Mouse (Mus musculus) lung, embryonic 15.5 days (tissue): ENCODE data around the gene Sox6. TPM values are rescaled to one million over a fixed set of nuclear protein-coding genes. Genes with fewer than 3 reads are reported as not detected.

Source experiments
- ATAC-seq: fragments of 200-750 bp; cut with Nextera tagmentation; 2 replicates; pipeline ENCODE4 v1.8.0; 2017; ENCODE audit warnings: moderate number of reproducible peaks, borderline replicate concordance; ENCODE audit not compliant: low FRiP score, low TSS enrichment; ENCODE audit errors: extremely low read depth
- H3K27ac ChIP-seq: fragments of 300-500 bp; sonication (generic); 2 replicates; pipeline ENCODE4 v1.5.1; 2015; ENCODE audit warnings: moderate library complexity, mild to moderate bottlenecking, inconsistent platforms
- H3K27me3 ChIP-seq: fragments of 300-500 bp; sonication (generic); 2 replicates; pipeline ENCODE4 v1.6.1; 2015; ENCODE audit warnings: inconsistent platforms
- H3K36me3 ChIP-seq: fragments of 300-500 bp; sonication (generic); 2 replicates; pipeline ENCODE4 v1.6.1; 2015; ENCODE audit warnings: inconsistent platforms
- H3K4me1 ChIP-seq: fragments of 300-500 bp; sonication (generic); 2 replicates; pipeline ENCODE4 v1.6.1; 2015; ENCODE audit warnings: inconsistent platforms
- H3K4me2 ChIP-seq: fragments of 300-500 bp; sonication (generic); 2 replicates; pipeline ENCODE4 v1.6.1; 2015; ENCODE audit warnings: inconsistent platforms, mild to moderate bottlenecking, moderate library complexity
- H3K4me3 ChIP-seq: fragments of 300-500 bp; sonication (generic); 2 replicates; pipeline ENCODE4 v1.5.1; 2015; ENCODE audit warnings: mild to moderate bottlenecking, inconsistent platforms
- H3K9ac ChIP-seq: fragments of 300-500 bp; sonication (generic); 2 replicates; pipeline ENCODE4 v1.6.1; 2015; ENCODE audit warnings: inconsistent platforms
- H3K9me3 ChIP-seq: fragments of 300-500 bp; sonication (generic); 2 replicates; pipeline ENCODE4 v1.6.1; 2016; ENCODE audit warnings: inconsistent platforms
- WGBS: fragments of 180-500 bp; shearing (Covaris S2); methylation state at CpG from one replicate; pipeline ENCODE4 v1.1.7; 2015; 5-methylcytosine and 5-hydroxymethylcytosine counted together
- polyA plus RNA-seq: library from polyadenylated mRNA; unstranded; fragments of >200 nt; fragmentation: Nextera tagmentation; extraction: Ambion mirVana; gene quantifications from 2 replicates; pipeline ENCODE4 v1.2.1, GENCODE M21; 2015

Sox6 gene
- polyA plus RNA-seq, 1 experiment from 2014 or later, result 23.1 TPM

DNA sequence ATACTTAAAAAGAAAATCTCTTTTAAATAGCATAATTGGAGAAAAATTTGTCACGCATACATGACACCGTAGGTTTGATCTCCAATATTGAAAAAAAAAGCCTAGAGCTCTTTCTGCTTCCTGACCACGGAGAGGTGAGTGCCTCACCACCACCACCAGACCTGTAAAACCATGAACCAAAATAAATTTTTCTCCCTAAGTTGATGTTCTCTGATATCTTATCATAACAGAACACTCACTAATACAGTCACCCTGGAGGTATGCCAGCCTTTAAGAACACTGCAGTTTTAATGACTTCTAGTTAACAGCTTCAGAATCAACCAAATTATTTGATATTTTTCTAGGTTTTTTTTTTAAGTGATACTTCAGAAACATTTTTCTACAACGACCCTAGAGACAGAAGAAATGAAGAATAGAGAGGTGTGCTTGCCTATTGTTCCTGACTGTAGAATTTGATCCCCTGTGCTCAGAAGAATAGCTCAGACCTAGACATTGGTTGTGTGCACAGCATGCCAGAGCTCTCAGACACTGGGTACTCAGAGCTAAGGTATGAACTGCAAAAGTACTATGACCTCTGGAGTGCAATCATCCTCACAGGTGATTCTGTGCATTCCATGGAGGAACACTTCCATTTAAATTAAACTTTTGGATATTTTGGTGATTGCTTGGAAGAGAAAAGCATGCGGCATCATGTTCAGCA, 58.6 kb downstream of the Sox6 start:
- no peak overlapping the region for H3K4me2 ChIP-seq

DNA sequence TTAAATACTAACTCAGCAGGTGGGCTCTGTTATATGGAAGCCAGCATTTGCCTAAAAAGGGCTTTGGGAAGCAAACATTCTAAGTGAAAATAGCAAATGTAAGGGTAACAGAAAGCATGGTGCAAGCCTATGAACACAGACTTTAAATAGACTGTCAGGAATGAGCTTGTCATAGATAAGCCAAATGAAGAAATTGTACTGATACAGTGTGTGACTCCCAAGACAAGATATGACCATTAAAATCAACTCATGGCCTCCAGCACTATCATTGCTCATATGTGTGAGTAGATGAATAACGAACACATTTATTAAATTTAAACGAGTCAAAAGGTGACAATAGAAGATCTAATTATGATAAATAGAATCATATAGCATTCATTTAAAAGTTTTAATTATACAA, 64.1 kb downstream of the Sox6 start:
- Histone ChIP-seq H3K4me1 (no peaks in the 10 kb centered on the region), H3K9me3 (no peaks in the 10 kb centered on the region), H3K4me2 (no peak overlapping the region), H3K4me3 (no peak overlapping the region), H3K27ac (no peak overlapping the region), H3K36me3 (no peaks in the 10 kb centered on the region), H3K27me3 (no peaks in the 10 kb centered on the region), H3K9ac (no peak overlapping the region)
- WGBS, result 64% methylated on average over 2 of the region's 2 CpGs
- ATAC-seq, result no peak

More for the DNA sequence above, 58.6 kb downstream of the Sox6 start:
- no peak overlapping the region for H3K9ac ChIP-seq
- no peaks in the 10 kb centered on the region for H3K9me3 ChIP-seq
- WGBS, result 65% methylated on average over 5 of the region's 5 CpGs
- no peaks in the 10 kb centered on the region for H3K27me3 ChIP-seq
- no peak for ATAC-seq
- no peaks in the 10 kb centered on the region for H3K36me3 ChIP-seq
- H3K4me1 ChIP-seq, result no peaks in the 10 kb centered on the region
- H3K4me3 ChIP-seq, result no peak overlapping the region
- no peak overlapping the region for H3K27ac ChIP-seq

DNA sequence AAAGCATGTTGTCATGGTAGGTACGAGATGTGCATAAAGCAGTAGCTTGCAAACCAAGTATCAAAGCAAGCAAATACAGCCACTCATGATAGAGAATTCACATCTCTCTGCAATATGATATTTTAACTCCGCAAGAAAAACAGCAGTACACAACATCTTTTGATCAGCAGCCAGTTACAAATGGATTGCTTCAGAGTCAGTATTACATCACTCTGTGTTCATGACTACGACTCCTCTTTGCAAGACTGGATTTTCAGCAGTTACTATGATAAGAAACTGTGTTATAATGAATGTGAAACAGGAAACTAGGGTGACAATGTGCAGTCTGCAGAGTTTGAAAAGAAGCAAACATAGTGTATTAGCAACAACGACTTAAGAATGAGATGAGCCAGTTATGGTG, 71.4 kb downstream of the Sox6 start:
- Histone ChIP-seq H3K4me3 (no peak overlapping the region), H3K36me3 (no peaks in the 10 kb centered on the region), H3K4me1 (no peaks in the 10 kb centered on the region), H3K27me3 (no peaks in the 10 kb centered on the region), H3K27ac (no peak overlapping the region), H3K9me3 (no peaks in the 10 kb centered on the region), H3K9ac (no peak overlapping the region), H3K4me2 (no peak overlapping the region)
- 63% methylated on average over 4 of the region's 4 CpGs for WGBS
- no peak for ATAC-seq

DNA sequence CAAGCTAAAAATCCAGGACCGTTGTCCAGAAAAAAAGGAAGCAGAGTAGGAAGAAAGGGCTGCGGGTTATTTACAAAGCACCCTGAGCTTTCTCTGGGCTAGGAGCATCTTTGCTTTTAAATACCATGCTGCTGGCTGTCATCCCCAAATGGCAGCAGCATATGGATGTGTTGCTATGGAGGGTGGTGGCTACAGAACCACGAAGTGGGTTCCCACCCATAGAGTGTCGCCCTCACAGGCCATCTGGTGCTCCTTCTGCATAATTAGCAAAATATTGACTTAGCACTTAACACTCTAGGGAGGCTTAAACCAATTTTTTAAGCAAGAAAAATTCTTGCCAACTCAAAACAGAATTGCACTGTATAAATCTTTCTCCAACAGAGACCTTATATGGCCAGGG, 72.4 kb downstream of the Sox6 start:
- Histone ChIP-seq H3K27ac (no peak overlapping the region), H3K4me3 (no peak overlapping the region), H3K4me1 (no peaks in the 10 kb centered on the region), H3K36me3 (no peaks in the 10 kb centered on the region), H3K4me2 (no peak overlapping the region), H3K9ac (no peak overlapping the region), H3K27me3 (no peaks in the 10 kb centered on the region), H3K9me3 (no peaks in the 10 kb centered on the region)
- WGBS, result 52% methylated on average over 4 of the region's 4 CpGs
- ATAC-seq, result no peak

DNA sequence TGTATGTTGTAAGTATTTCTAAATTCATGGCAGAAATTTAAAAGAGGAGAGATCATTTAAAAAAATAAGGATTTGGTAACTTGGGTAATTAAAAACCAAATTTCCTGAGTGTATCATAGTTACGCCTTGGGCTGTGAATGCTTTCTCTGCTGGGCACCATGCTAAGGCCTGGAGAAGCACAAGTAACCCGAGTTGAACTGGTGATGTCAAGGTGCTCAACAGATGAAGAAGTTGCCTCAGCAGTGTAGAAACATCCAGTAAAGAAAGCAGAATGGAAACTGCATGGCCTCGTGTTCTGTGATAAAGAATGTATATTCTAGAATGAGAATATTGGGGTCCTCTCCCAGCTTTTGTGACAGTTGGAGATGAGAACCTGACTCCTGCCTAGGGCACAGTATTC, 85.5 kb downstream of the Sox6 start:
- Histone ChIP-seq H3K36me3 (no peaks in the 10 kb centered on the region), H3K9me3 (no peaks in the 10 kb centered on the region), H3K4me3 (no peak overlapping the region), H3K4me1 (no peaks in the 10 kb centered on the region; the same call in 1 of the 2 replicates), H3K27ac (no peak overlapping the region), H3K4me2 (no peak overlapping the region), H3K9ac (no peak overlapping the region), H3K27me3 (no peaks in the 10 kb centered on the region)
- no peak for ATAC-seq
- 70% methylated on average over 3 of the region's 3 CpGs for WGBS

DNA sequence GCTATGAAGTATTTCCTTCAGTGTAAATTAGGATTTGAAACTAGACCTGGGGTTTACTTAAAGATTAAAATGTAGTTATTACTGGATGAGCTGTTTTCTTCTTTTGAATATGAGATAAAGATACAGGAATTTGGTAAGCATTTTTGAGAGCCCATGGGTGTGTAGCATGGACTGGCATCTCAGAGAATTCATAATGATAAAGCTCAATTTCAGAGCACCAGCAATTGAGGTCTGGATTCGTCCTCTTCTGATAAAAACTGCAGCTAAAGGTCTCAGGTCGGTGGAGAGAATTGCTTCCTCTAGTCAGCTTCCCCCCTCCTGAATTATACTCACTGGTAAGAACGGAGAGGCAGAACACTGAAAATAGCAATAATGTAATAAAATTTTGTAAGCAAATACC, 86.4 kb downstream of the Sox6 start:
- no peak for ATAC-seq
- Histone ChIP-seq H3K4me3 (no peak overlapping the region), H3K27me3 (no peaks in the 10 kb centered on the region), H3K9me3 (no peaks in the 10 kb centered on the region), H3K27ac (no peak overlapping the region), H3K36me3 (no peaks in the 10 kb centered on the region), H3K4me1 (peaks cover 3% of the 10 kb centered on the region; the same call in 1 of the 2 replicates), H3K4me2 (no peak overlapping the region), H3K9ac (no peak overlapping the region)
- WGBS, result 37% methylated on average over 3 of the region's 3 CpGs

DNA sequence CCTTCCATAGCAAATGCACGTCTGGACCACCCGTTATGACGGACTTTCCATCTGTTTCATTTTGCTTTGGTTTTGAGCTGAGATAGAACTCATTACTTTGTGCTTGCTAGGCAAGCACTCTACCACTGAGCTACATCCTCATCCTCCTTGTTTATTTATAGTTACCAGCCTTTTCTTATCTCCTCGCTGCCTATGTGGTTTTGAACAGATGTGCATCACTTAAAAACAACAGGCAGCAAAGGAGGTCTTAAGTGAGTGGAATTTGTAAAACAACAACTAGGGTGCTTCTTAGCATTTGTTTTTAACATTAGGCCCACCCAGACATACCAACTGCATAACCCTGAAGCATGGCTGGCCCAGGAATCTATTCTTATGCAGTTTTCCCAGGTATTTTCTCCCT, 86.9 kb downstream of the Sox6 start:
- ATAC-seq, result no peak
- peaks cover 3% of the 10 kb centered on the region; the same call in 1 of the 2 replicates for H3K4me1 ChIP-seq
- no peak overlapping the region for H3K4me2 ChIP-seq
- H3K27ac ChIP-seq, result no peak overlapping the region
- WGBS, result 75% methylated on average over 4 of the region's 4 CpGs
- H3K27me3 ChIP-seq, result no peaks in the 10 kb centered on the region
- no peak overlapping the region for H3K9ac ChIP-seq
- no peaks in the 10 kb centered on the region for H3K9me3 ChIP-seq
- H3K4me3 ChIP-seq, result no peak overlapping the region
- H3K36me3 ChIP-seq, result no peaks in the 10 kb centered on the region

DNA sequence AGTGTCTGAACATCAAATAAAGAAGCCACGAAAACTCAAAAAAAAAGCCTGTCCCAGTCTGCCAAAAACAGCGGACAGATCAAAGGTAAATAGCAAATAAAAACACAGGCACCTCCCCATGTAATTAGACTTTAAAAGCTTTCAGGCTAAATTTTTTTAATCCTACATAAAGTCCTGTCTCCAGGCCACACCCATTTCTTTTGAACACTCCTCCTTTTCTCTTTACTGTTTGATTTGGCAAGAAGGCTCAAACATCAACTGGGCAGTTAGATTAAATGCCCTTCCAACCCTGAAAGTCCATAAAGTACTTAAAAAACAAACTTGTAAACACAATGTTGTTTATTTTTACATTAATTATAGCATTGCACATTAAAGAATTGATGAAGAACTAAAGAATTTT, 90.7 kb downstream of the Sox6 start:
- ATAC-seq, result no peak
- Histone ChIP-seq H3K27ac (no peak overlapping the region), H3K27me3 (no peaks in the 10 kb centered on the region), H3K36me3 (no peaks in the 10 kb centered on the region), H3K4me1 (peaks cover 3% of the 10 kb centered on the region; the same call in 1 of the 2 replicates), H3K9ac (no peak overlapping the region), H3K4me2 (no peak overlapping the region), H3K9me3 (no peaks in the 10 kb centered on the region), H3K4me3 (no peak overlapping the region)
- 53% methylated on average over 2 of the region's 2 CpGs for WGBS

DNA sequence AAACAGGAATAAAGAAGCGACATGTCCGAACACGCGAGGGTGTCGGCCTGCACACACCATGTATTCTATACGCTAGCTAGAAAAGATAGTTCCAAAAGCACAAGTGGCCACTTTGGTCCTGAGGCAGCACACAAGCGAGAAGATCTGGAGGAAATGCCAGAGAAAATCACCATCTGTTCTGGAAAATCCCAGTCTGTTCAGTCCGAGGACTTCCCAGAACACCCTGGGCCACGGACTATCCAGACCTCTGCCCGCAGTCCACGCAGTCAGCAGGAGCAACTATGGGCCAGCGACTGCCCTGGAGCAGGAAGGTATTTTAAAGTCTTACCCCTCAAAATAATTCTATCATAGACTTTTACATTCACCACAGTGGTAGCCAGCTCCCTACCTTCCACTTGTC, 92.0 kb downstream of the Sox6 start:
- Histone ChIP-seq H3K27me3 (no peaks in the 10 kb centered on the region), H3K4me3 (no peak overlapping the region), H3K9me3 (no peaks in the 10 kb centered on the region), H3K9ac (no peak overlapping the region), H3K4me2 (no peak overlapping the region), H3K4me1 (peaks cover 3% of the 10 kb centered on the region; the same call in 1 of the 2 replicates), H3K36me3 (no peaks in the 10 kb centered on the region), H3K27ac (no peak overlapping the region)
- WGBS, result 94% methylated on average over 12 of the region's 12 CpGs
- ATAC-seq, result no peak

DNA sequence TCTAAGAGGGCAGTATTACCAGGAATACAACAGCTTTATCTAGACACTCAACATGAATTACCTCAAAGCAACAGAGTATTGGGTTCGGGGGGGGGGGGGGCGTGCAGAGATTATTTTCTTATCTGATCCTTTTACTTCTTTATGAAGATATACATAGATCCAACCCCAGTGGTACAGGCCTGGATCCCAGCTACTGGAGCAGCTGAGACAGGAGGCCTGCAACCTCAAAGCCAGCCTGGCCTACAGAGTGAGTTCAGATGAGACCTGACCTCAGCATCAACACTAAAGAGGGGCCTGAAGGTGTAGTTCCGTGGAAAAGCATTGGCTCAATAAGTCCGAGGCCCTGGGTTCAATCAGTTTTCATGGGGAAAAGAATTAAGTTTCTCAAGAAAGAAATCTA, 93.1 kb downstream of the Sox6 start:
- no peak overlapping the region for H3K27ac ChIP-seq
- H3K9ac ChIP-seq, result no peak overlapping the region
- H3K9me3 ChIP-seq, result no peaks in the 10 kb centered on the region
- H3K4me1 ChIP-seq, result peaks cover 3% of the 10 kb centered on the region; the same call in 1 of the 2 replicates
- ATAC-seq, result no peak
- 75% methylated on average over 4 of the region's 4 CpGs for WGBS
- H3K36me3 ChIP-seq, result no peaks in the 10 kb centered on the region
- no peaks in the 10 kb centered on the region for H3K27me3 ChIP-seq
- H3K4me2 ChIP-seq, result no peak overlapping the region
- no peak overlapping the region for H3K4me3 ChIP-seq

DNA sequence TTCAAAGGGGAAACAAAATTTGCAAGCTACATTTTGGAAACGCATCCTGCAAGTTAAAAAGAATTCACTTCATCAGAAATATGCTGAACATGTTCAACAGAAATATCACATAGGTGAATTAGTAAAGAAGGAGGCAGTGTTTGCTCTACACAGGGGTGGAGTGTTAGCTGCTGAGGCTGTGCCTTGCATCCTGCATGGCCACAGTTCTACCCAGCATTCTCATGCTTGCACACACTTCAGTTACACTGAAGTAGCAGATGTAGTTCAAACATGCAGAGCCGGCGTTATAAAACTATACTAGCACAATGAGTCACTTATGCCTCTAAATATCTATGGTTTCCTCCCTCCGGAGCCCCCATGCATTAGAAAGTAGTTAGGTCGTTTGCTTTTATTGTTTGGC, 94.3 kb downstream of the Sox6 start:
- H3K4me3 ChIP-seq, result no peak overlapping the region
- peak; percentile 64; the same call in 1 of the 2 replicates for ATAC-seq
- H3K9me3 ChIP-seq, result no peaks in the 10 kb centered on the region
- H3K27me3 ChIP-seq, result no peaks in the 10 kb centered on the region
- H3K36me3 ChIP-seq, result no peaks in the 10 kb centered on the region
- H3K4me1 ChIP-seq, result peaks cover 3% of the 10 kb centered on the region; the same call in 1 of the 2 replicates
- H3K9ac ChIP-seq, result no peak overlapping the region
- WGBS, result 58% methylated on average over 5 of the region's 5 CpGs
- H3K4me2 ChIP-seq, result no peak overlapping the region; the same call in 1 of the 2 replicates
- peak overlapping the region; percentile 77 for H3K27ac ChIP-seq

DNA sequence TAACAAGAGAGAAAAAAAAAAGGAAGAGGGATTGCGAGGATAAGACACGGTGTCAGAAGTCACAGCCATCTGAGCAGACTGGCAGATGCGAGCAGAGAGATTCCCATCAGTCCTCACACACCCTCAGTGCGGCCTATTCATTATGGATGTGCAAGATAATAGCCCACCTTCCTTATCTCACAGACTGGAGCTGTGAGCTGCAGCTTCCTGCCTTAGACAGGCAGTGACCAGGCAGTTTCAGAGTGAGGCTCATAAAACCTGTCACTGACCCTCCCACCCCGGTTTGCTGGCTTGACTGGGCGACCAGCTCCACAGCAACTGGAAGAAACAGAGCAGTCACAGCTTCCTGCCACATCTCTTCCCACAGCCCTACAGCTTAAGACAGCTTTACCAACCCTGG, 96.8 kb downstream of the Sox6 start:
- H3K27ac ChIP-seq, result no peak overlapping the region
- H3K9me3 ChIP-seq, result no peaks in the 10 kb centered on the region
- no peak overlapping the region for H3K4me3 ChIP-seq
- no peak overlapping the region for H3K4me2 ChIP-seq
- H3K36me3 ChIP-seq, result no peaks in the 10 kb centered on the region
- WGBS, result 45% methylated on average over 6 of the region's 6 CpGs
- no peaks in the 10 kb centered on the region for H3K4me1 ChIP-seq
- no peaks in the 10 kb centered on the region for H3K27me3 ChIP-seq
- no peak overlapping the region for H3K9ac ChIP-seq
- no peak for ATAC-seq

DNA sequence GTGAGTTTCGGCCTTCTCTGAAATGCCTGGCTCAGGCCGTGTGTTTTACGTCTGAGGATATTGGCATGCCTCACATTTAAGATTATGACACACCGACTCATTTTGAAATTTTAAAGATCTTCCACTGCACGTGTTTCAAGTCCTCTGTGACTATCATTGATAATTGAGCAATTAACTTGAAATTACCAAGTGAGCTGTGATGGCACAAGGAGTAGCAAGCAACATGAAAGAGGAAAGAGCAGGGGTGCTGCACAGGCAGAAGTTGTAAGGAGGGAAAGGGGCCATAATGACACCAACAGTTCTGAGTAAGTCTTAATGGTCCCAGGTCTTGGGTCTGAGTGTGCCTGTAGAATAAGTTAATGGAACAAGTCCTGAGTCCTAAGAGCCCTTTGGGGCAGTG, 99.3 kb downstream of the Sox6 start:
- no peaks in the 10 kb centered on the region for H3K9me3 ChIP-seq
- H3K4me2 ChIP-seq, result no peak overlapping the region
- no peak overlapping the region for H3K4me3 ChIP-seq
- no peaks in the 10 kb centered on the region for H3K4me1 ChIP-seq
- ATAC-seq, result no peak
- no peak overlapping the region for H3K27ac ChIP-seq
- no peak overlapping the region for H3K9ac ChIP-seq
- no peaks in the 10 kb centered on the region for H3K36me3 ChIP-seq
- 80% methylated on average over 5 of the region's 5 CpGs for WGBS
- H3K27me3 ChIP-seq, result no peaks in the 10 kb centered on the region
